Mouse (Mus musculus) embryonic facial prominence, embryonic 14.5 days (tissue): ENCODE data around the gene Atp13a3. TPM values are rescaled to one million over a fixed set of nuclear protein-coding genes. Genes with fewer than 3 reads are reported as not detected.
A peak's percentile ranks its signal among the peaks of the same experiment; 100 is the strongest.

Source experiments
- ATAC-seq: fragments of 200-750 bp; cut with Nextera tagmentation; 2 replicates; pipeline ENCODE4 v1.8.0; 2017; ENCODE audit warnings: low read depth, moderate number of reproducible peaks, moderate TSS enrichment
- DNase-seq: peaks from one replicate; pipeline ENCODE4 v3.0.0-alpha.2; 2015; ENCODE audit warnings: low spot score
- H3K27ac ChIP-seq: fragments of 300-500 bp; sonication (generic); replicated peaks from 2 replicates; pipeline ENCODE4 v1.5.1; 2014; ENCODE audit warnings: low read depth, mild to moderate bottlenecking, low read length, moderate library complexity
- H3K27me3 ChIP-seq: fragments of 300-500 bp; sonication (generic); replicated peaks from 2 replicates; pipeline ENCODE4 v1.6.1; 2014; ENCODE audit warnings: low read length; ENCODE audit not compliant: control insufficient read depth, insufficient read depth
- H3K36me3 ChIP-seq: fragments of 300-500 bp; sonication (generic); 2 replicates; pipeline ENCODE4 v1.6.1; 2014; ENCODE audit warnings: low read length, mixed read lengths; ENCODE audit not compliant: control insufficient read depth, insufficient read depth
- H3K4me1 ChIP-seq: fragments of 300-500 bp; sonication (generic); 2 replicates; pipeline ENCODE4 v1.6.1; 2014; ENCODE audit warnings: antibody characterized with exemption, low read length; ENCODE audit not compliant: control insufficient read depth, insufficient read depth
- H3K4me2 ChIP-seq: fragments of 300-500 bp; sonication (generic); 2 replicates; pipeline ENCODE4 v1.6.1; 2014; ENCODE audit warnings: low read depth, mild to moderate bottlenecking, low read length, moderate library complexity, mixed read lengths
- H3K4me3 ChIP-seq: fragments of 300-500 bp; sonication (generic); 2 replicates; pipeline ENCODE4 v1.5.1; 2014; ENCODE audit warnings: low read depth, mild to moderate bottlenecking, low read length
- H3K9ac ChIP-seq: fragments of 300-500 bp; sonication (generic); 2 replicates; pipeline ENCODE4 v1.6.1; 2014; ENCODE audit warnings: low read depth, mild to moderate bottlenecking, low read length, moderate library complexity, mixed read lengths
- H3K9me3 ChIP-seq: fragments of 300-500 bp; sonication (generic); 2 replicates; pipeline ENCODE4 v1.6.1; 2016; ENCODE audit warnings: low read length; ENCODE audit not compliant: control insufficient read depth
- WGBS: fragments of 180-500 bp; shearing (Covaris S2); extraction: QIAGEN DNeasy Blood & Tissue Kit; methylation state at CpG from one replicate; pipeline ENCODE4 v1.1.7; 2014; 5-methylcytosine and 5-hydroxymethylcytosine counted together
- polyA plus RNA-seq: library from polyadenylated mRNA; unstranded; fragments of >200 nt; fragmentation: Nextera tagmentation; extraction: Ambion mirVana; gene quantifications from 2 replicates; pipeline ENCODE4 v1.2.1, GENCODE M21; 2014

Atp13a3 gene
- polyA plus RNA-seq, 1 experiment from 2014 or later = 20.0 TPM

DNA sequence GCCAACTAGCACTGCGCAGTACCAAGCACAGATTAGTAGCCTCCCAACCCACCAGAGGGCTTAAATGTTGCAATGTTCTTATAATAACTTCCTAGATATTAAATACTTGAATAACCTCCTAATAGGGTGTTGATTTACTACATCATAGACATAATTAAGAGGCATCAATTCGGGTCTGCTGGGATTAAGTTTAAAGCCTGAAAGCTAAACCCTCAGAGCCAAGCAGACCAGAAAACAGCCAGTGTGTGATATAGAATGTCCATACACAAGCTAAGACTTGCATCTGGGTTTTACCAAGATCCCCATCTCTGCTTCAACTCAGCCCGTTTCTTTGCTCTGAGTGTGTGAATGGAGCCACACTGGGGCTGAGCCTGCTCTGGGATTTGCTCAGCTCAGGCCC, 2.2 kb downstream of the Atp13a3 start:
- no peaks in the 10 kb centered on the region for H3K4me1 ChIP-seq
- DNase-seq (no peak), ATAC-seq (no peak)
- no peaks in the 10 kb centered on the region for H3K9me3 ChIP-seq
- no peak overlapping the region for H3K9ac ChIP-seq
- no peak overlapping the region for H3K4me3 ChIP-seq
- 68% methylated on average over 3 of the region's 3 CpGs for WGBS
- no peak overlapping the region for H3K27ac ChIP-seq
- H3K27me3 ChIP-seq = no peaks in the 10 kb centered on the region
- H3K36me3 ChIP-seq = no peaks in the 10 kb centered on the region
- no peak overlapping the region for H3K4me2 ChIP-seq

DNA sequence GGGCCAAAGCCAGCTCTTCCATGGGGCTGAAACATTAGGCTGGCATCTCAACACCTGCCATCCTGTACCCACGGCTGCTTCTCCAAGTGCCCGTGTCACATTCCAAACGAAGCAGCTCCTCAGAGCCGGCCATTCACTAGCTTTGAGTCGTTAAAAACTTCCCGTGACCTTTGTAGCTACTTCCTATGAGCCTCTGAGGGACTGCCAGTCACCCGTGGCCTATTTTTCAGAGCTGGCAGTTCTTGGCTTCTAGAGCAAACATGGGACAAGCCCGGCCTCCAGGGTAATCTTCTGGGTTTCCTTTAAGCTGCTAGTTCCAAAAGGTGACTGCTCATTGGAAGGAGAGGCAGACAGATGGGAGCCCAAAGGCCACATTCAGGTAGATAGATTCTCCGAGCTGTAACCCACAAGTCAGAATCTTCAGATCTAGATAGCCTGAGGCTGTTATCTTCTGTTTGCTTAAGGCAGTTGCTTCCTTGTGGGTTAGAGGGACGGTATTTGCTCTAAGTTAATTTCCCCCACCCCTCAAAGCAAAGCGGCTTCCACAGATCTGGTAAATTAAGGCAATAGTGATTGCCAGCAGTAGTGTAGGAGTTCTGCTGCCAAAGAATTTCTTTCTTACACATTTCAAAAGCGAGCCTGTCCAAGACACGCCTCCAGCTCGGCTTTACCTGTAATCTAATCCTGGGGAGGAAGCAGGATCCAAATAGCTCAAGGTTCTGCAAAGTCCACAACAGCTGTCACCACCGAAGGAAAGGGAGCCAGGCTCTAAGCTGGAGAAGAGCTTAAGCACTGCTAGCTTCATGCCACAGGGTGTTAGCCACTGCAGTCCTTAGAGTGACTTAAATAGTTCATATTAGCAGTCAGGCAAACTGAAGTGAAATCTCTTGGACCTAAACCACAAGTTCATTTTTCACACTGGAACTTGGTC, 8.4 kb downstream of the Atp13a3 start:
- ATAC-seq (peak; percentile 95), DNase-seq (peak; percentile 92)
- 0 out of 2 replicates have a peak overlapping the region, but pooled peaks have one; percentile 4 for H3K4me2 ChIP-seq
- no peak overlapping the region for H3K4me3 ChIP-seq
- peak overlapping the region; percentile 53 for H3K27ac ChIP-seq
- H3K9me3 ChIP-seq = peaks cover 7% of the 10 kb centered on the region; the same call in 1 of the 2 replicates
- H3K9ac ChIP-seq = no peak overlapping the region
- H3K36me3 ChIP-seq = no peaks in the 10 kb centered on the region
- no peaks in the 10 kb centered on the region for H3K27me3 ChIP-seq
- 24% methylated on average over 15 of the region's 15 CpGs for WGBS
- H3K4me1 ChIP-seq = peaks cover 10% of the 10 kb centered on the region

DNA sequence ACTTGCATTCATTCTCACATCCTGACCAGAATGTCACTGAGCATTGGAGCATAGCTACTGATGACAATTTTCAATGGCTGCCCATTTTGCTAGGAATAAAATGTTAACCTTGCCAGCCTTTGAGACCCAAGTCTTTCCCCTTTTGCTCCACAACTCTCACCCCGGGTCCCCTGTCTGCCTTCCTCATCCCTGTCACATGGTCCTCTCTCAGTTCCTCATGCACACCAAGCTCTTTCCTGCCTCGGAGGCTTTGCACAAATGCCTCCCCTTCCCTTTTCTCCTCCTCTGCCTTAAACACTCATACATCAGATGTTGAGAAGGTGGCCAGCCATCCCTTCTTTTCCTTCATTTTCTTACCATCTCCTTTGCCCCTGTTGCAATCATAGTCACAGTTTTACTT, 10.6 kb downstream of the Atp13a3 start:
- H3K4me2 ChIP-seq = no peak overlapping the region
- peaks cover 7% of the 10 kb centered on the region; the same call in 1 of the 2 replicates for H3K9me3 ChIP-seq
- 64% methylated on average over 2 of the region's 2 CpGs for WGBS
- H3K27me3 ChIP-seq = no peaks in the 10 kb centered on the region
- ATAC-seq (no peak), DNase-seq (no peak)
- no peaks in the 10 kb centered on the region for H3K36me3 ChIP-seq
- H3K27ac ChIP-seq = no peak overlapping the region
- H3K4me1 ChIP-seq = peaks cover 10% of the 10 kb centered on the region
- no peak overlapping the region for H3K4me3 ChIP-seq
- no peak overlapping the region for H3K9ac ChIP-seq

DNA sequence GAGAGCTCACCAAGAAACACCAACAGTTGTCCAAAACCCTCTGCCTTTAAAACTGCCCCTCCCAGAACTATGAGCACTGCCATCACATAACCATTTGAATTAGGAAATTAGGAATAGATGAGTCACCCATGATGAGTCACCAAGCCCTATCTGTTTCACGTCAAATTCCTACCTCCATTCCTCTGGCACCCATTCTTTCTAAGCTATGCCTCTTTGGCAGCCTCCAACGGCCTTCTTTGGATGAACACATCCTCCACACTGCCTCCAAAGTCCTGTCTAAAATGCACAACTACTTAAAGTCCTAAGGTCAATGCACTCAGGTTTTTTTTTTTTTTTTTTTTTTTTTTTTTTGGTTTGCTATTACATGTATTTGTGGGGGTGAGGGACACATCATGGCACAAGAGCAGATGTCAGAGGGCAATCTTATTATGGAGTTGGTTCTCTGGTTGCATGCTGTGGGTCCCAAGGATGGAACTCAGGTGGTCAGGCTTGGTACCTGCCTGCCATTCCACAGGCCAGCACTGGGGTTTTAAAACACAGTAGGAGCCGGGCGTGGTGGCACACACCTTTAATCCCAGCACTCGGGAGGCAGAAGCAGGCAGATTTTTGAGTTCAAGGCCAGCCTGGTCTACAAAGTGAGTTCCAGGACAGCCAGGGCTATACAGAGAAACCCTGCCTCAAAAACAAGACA, 15.0 kb downstream of the Atp13a3 start:
- H3K27ac ChIP-seq = no peak overlapping the region
- 87% methylated on average over 5 of the region's 5 CpGs for WGBS
- no peak overlapping the region for H3K4me3 ChIP-seq
- H3K36me3 ChIP-seq = peaks cover 3% of the 10 kb centered on the region; the same call in 1 of the 2 replicates
- peaks cover 7% of the 10 kb centered on the region; the same call in 1 of the 2 replicates for H3K9me3 ChIP-seq
- H3K9ac ChIP-seq = no peak overlapping the region
- H3K4me1 ChIP-seq = peaks cover 18% of the 10 kb centered on the region
- no peak for DNase-seq
- ATAC-seq = no peak
- H3K27me3 ChIP-seq = no peaks in the 10 kb centered on the region
- H3K4me2 ChIP-seq = no peak overlapping the region

DNA sequence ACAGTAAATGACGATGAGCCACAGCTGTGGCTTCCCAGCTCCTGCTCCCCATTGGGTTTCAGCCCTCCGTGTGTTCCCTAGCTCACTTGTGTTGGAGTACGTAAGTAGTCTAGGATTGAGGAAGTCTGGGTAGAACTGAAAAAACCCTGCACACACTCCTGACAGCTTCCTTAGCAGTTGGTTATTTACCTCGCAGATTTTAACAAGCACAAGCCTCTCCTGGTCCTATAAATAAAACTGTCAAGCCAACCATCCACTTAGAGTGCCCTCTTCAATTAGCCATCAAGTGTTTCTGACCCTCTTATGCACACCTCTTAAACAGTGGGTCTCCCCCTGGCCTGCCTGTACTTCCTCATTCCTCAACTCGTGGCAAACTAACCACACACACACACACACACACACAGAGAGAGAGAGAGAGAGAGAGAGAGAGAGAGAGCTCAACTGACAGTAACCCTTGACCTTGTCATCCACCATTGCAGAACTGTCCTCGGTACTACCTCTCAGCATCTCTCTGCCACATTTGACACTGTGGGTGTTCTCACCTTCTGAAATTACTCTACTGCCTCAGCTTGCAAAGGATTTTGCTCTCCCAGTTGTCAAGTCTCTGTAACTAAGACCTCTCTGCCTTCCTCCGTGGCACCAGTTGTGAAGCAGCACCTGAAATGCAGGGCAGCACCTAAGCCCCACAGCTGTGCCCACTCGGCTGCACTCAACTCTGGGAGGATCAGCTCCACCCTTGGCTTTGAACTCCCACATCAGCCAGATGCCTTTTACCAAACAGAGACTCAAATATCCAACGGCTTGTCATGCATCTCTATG, 15.7 kb downstream of the Atp13a3 start:
- 61% methylated on average over 9 of the region's 9 CpGs for WGBS
- peaks cover 7% of the 10 kb centered on the region; the same call in 1 of the 2 replicates for H3K9me3 ChIP-seq
- ATAC-seq (no peak), DNase-seq (no peak)
- H3K4me3 ChIP-seq = peak overlapping the region; percentile 97
- peak overlapping the region; percentile 82 for H3K4me2 ChIP-seq
- no peaks in the 10 kb centered on the region for H3K27me3 ChIP-seq
- H3K27ac ChIP-seq = peak overlapping the region; percentile 79; the same call in 1 of the 2 replicates
- H3K36me3 ChIP-seq = peaks cover 5% of the 10 kb centered on the region; the same call in 1 of the 2 replicates
- peaks cover 18% of the 10 kb centered on the region for H3K4me1 ChIP-seq
- H3K9ac ChIP-seq = no peak overlapping the region

GRCm38 (mm10) chr16:30389210-30389684, 16.5 kb downstream of the Atp13a3 start:
- Histone ChIP-seq H3K4me2 (peak overlapping the region; percentile 82), H3K9me3 (peaks cover 7% of the 10 kb centered on the region; the same call in 1 of the 2 replicates), H3K36me3 (peaks cover 5% of the 10 kb centered on the region; the same call in 1 of the 2 replicates), H3K4me1 (peaks cover 18% of the 10 kb centered on the region), H3K4me3 (peak overlapping the region; percentile 97), H3K27ac (peak overlapping the region; percentile 79; the same call in 1 of the 2 replicates), H3K27me3 (no peaks in the 10 kb centered on the region), H3K9ac (peak overlapping the region; percentile 94)
- peak; percentile 34 for ATAC-seq
- WGBS = 5% methylated on average over 17 of the region's 17 CpGs
- peak; percentile 62 for DNase-seq

DNA sequence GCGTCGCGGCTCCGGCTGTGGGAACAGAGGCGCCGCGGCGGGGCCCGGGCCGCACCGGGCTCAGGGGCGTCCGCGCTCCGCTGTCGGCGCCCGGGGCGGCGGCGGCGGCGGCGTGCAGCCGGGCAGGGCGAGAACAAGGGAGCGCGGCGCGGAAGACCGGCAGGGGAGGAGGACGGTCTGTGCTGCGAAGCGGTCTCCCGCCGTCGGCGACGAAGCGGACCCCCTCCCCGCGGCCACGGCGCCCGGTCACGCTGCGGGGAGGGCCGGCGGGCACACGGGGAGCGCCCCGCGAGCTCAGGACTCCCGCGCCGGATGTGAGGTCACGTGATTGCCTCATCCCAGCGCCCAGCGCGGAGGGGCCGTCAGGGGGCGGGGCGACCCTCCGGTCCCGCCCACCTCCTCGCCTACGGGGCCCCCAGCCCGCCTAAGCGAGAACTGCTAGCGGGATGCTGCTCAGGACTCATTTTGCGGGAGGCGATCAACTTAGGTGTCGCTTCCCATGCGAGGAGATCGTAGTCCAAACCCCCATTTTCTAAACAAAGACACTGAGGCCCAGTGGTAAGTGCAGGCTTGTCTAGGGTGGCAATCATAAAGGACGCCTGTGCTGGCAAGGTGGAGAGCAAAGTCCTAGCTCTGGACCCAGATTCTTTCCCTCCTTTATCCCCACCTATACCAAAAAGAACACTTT, 17.1 kb downstream of the Atp13a3 start:
- H3K36me3 ChIP-seq = peaks cover 5% of the 10 kb centered on the region; the same call in 1 of the 2 replicates
- H3K4me1 ChIP-seq = peaks cover 18% of the 10 kb centered on the region
- WGBS = 0% methylated on average over 27 of the region's 76 CpGs
- H3K27me3 ChIP-seq = no peaks in the 10 kb centered on the region
- H3K9ac ChIP-seq = peak overlapping the region; percentile 94
- ATAC-seq (peak; percentile 94), DNase-seq (peak; percentile 95)
- peak overlapping the region; percentile 79 for H3K27ac ChIP-seq
- H3K4me3 ChIP-seq = peak overlapping the region; percentile 97
- H3K4me2 ChIP-seq = peak overlapping the region; percentile 82
- peaks cover 7% of the 10 kb centered on the region; the same call in 1 of the 2 replicates for H3K9me3 ChIP-seq
